Mouse (Mus musculus) ovary, adult 2 months (tissue): ENCODE measurements around the gene Gm17677. TPM values are rescaled to one million over a fixed set of nuclear protein-coding genes. Genes with fewer than 3 reads are reported as not detected.

Source experiments
- polyA plus RNA-seq: library from polyadenylated mRNA; depleted of rRNA; stranded (reverse); fragments of >200 nt; gene quantifications from 2 replicates; pipeline ENCODE4 v1.2.3, GENCODE M21; 2012; rRNA removed

Gene Gm17677
- polyA plus RNA-seq = not detected in 2 replicates

GRCm38 (mm10) chr9:35740749-35741148 lies at the start of gene Gm17677:
Gene Gm17677 (plus strand): TSS chr9:35741049.

GRCm38 (mm10) chr9:35778009-35778408 lies 37.2 kb downstream of the Gm17677 start, which contains the start of gene Gm17727:
Gene Gm17727 (minus strand): TSS chr9:35778109.

GRCm38 (mm10) chr9:35790001-35790400 lies 49.2 kb downstream of the Gm17677 start, which contains the start of the genes Gm27235 and D730048I06Rik:
Gene Gm27235 (minus strand): TSS chr9:35790101.
Gene D730048I06Rik (minus strand): TSS chr9:35790112.

Other genes with a start within 250 kb of the Gm17677 start
- gene Gm1113, start 222.8 kb upstream of the Gm17677 start, polyA plus RNA-seq = not detected in 2 replicates
- gene Ddx25, start 182.5 kb upstream of the Gm17677 start, polyA plus RNA-seq = 0.08 and 0.18 TPM in 2 replicates
- gene Pus3, start 182.5 kb upstream of the Gm17677 start, polyA plus RNA-seq = 1.1 and 1.2 TPM in 2 replicates
- 0.08 TPM in 1 of 2 replicates, not detected in the other for gene Pate2, start 170.8 kb upstream of the Gm17677 start, polyA plus RNA-seq
- gene Hyls1, start 170.7 kb upstream of the Gm17677 start, polyA plus RNA-seq = 1.2 and 1.6 TPM in 2 replicates
- gene Pate4, start 129.1 kb upstream of the Gm17677 start, polyA plus RNA-seq = not detected in 2 replicates
- not detected in 2 replicates for gene Pate3, start 92.8 kb upstream of the Gm17677 start, polyA plus RNA-seq
- gene Pate1, start 53.7 kb upstream of the Gm17677 start, polyA plus RNA-seq = not detected in 2 replicates
- not detected in 2 replicates for gene Gm17727, start 37.1 kb downstream of the Gm17677 start, polyA plus RNA-seq
- not detected in 2 replicates for gene Gm27235, start 49.1 kb downstream of the Gm17677 start, polyA plus RNA-seq
- gene D730048I06Rik, start 49.1 kb downstream of the Gm17677 start, polyA plus RNA-seq = not detected in 2 replicates
- not detected in 2 replicates for gene 9230110F15Rik, start 103.1 kb downstream of the Gm17677 start, polyA plus RNA-seq
- not detected in 2 replicates for gene 9230113P08Rik, start 167.4 kb downstream of the Gm17677 start, polyA plus RNA-seq